Mouse (Mus musculus) hindbrain, embryonic 15.5 days (tissue): ENCODE measurements around the gene 1500011B03Rik. TPM values are rescaled to one million over a fixed set of nuclear protein-coding genes. Genes with fewer than 3 reads are reported as not detected.

Experiments used
- ATAC-seq: fragments of 200-750 bp; cut with Nextera tagmentation; 2 replicates; pipeline ENCODE4 v1.8.0; 2017; ENCODE audit warnings: low read depth, moderate number of reproducible peaks, moderate TSS enrichment; ENCODE audit not compliant: low FRiP score
- H3K27ac ChIP-seq: fragments of 300-500 bp; sonication (generic); replicated peaks from 2 replicates; pipeline ENCODE4 v1.5.1; 2015; ENCODE audit warnings: mild to moderate bottlenecking, inconsistent platforms
- H3K27me3 ChIP-seq: fragments of 300-500 bp; sonication (generic); 2 replicates; pipeline ENCODE4 v1.6.1; 2015; ENCODE audit warnings: control low read depth, inconsistent platforms
- H3K36me3 ChIP-seq: fragments of 300-500 bp; sonication (generic); 2 replicates; pipeline ENCODE4 v1.6.1; 2015; ENCODE audit warnings: control low read depth, inconsistent platforms
- H3K4me1 ChIP-seq: fragments of 300-500 bp; sonication (generic); replicated peaks from 2 replicates; pipeline ENCODE4 v1.6.1; 2015; ENCODE audit warnings: control low read depth, inconsistent platforms
- H3K4me2 ChIP-seq: fragments of 300-500 bp; sonication (generic); 2 replicates; pipeline ENCODE4 v1.6.1; 2015; ENCODE audit warnings: moderate library complexity, mild to moderate bottlenecking, inconsistent platforms
- H3K4me3 ChIP-seq: fragments of 300-500 bp; sonication (generic); 2 replicates; pipeline ENCODE4 v1.5.1; 2015; ENCODE audit warnings: mild to moderate bottlenecking, inconsistent platforms
- H3K9ac ChIP-seq: fragments of 300-500 bp; sonication (generic); 2 replicates; pipeline ENCODE4 v1.6.1; 2015; ENCODE audit warnings: inconsistent platforms
- H3K9me3 ChIP-seq: fragments of 300-500 bp; sonication (generic); 2 replicates; pipeline ENCODE4 v1.6.1; 2016; ENCODE audit warnings: control low read depth, inconsistent platforms
- WGBS: fragments of 180-500 bp; shearing (Covaris S2); methylation state at CpG from one replicate; pipeline ENCODE4 v1.1.7; 2015; 5-methylcytosine and 5-hydroxymethylcytosine counted together
- polyA plus RNA-seq: library from polyadenylated mRNA; unstranded; fragments of >200 nt; fragmentation: Nextera tagmentation; extraction: Ambion mirVana; gene quantifications from 2 replicates; pipeline ENCODE4 v1.2.1, GENCODE M21; 2015

Gene 1500011B03Rik
- polyA plus RNA-seq, 1 experiment from 2014 or later: 286 TPM

DNA sequence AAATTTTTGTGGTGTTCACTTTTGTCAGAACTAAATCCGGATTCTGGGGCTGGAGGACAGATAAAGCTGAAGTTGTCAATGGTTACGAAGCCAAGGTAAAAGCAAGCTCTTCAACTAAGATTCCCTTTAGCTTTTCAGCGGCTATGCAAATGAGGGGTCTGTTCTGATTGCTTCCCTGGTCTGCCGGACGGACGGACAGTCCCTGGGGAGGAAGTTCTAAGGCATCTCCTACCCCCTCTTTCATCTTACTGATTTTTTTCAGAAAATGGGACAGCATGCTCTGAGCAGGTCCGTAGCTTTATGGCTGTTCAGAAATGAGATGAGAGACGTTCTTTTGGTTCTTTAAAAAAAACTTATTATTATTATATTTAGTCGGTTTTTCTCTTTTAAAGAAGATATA lies 27.6 kb downstream of the 1500011B03Rik start:
- H3K36me3 ChIP-seq: peaks cover 60% of the 10 kb centered on the region

GRCm38 (mm10) chr5:114795231-114795630 lies 28.0 kb downstream of the 1500011B03Rik start:
- Histone ChIP-seq H3K9ac (no peak overlapping the region), H3K4me3 (no peak overlapping the region), H3K27ac (0 out of 2 replicates have a peak overlapping the region, but pooled peaks have one; percentile 21), H3K9me3 (no peaks in the 10 kb centered on the region), H3K4me2 (no peak overlapping the region), H3K27me3 (no peaks in the 10 kb centered on the region), H3K36me3 (peaks cover 56% of the 10 kb centered on the region), H3K4me1 (peaks cover 25% of the 10 kb centered on the region)
- ATAC-seq: no peak
- WGBS: 26% methylated on average over 9 of the region's 9 CpGs

More for the DNA sequence above, 27.6 kb downstream of the 1500011B03Rik start:
- Histone ChIP-seq H3K27ac (0 out of 2 replicates have a peak overlapping the region, but pooled peaks have one; percentile 21), H3K4me3 (no peak overlapping the region), H3K4me2 (no peak overlapping the region), H3K4me1 (peaks cover 25% of the 10 kb centered on the region), H3K9ac (no peak overlapping the region), H3K27me3 (no peaks in the 10 kb centered on the region), H3K9me3 (no peaks in the 10 kb centered on the region)
- WGBS: 44% methylated on average over 9 of the region's 9 CpGs
- no peak for ATAC-seq

- Histone ChIP-seq H3K27ac (0 out of 2 replicates have a peak overlapping the region, but pooled peaks have one; percentile 21), H3K36me3 (peaks cover 52% of the 10 kb centered on the region)
- WGBS: 45% methylated on average over 4 of the region's 4 CpGs
Observed at GRCm38 (mm10) chr5:114794609-114795008, 28.7 kb downstream of the 1500011B03Rik start.

DNA sequence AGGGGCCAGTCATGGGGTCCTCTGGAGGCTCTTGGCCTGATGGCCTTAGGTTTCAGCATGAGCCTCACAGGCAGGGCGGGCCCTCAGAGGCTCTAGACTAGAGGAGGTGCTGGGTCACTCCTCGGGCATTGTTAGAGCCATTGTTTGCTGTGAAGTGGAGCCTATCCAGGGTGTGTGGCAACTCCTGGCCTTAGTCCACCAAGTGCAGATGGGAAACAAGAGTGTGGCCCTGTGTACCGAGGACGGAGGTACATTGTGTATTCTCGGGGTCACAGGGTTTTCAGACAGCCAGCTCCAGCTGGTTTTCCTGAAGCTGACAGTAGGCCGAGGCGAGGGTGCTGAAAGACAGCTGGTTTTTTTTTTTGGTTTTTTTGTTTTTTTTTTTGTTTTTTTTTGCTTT lies 30.0 kb downstream of the 1500011B03Rik start:
- 64% methylated on average over 7 of the region's 7 CpGs for WGBS
- Histone ChIP-seq H3K4me1 (peaks cover 25% of the 10 kb centered on the region), H3K4me3 (no peak overlapping the region), H3K9ac (no peak overlapping the region), H3K36me3 (peaks cover 54% of the 10 kb centered on the region), H3K4me2 (no peak overlapping the region), H3K27me3 (no peaks in the 10 kb centered on the region), H3K27ac (no peak overlapping the region), H3K9me3 (no peaks in the 10 kb centered on the region)
- no peak for ATAC-seq

More at GRCm38 (mm10) chr5:114794609-114795008, 28.7 kb downstream of the 1500011B03Rik start:
- no peak overlapping the region for H3K4me3 ChIP-seq
- no peak overlapping the region for H3K9ac ChIP-seq
- H3K4me1 ChIP-seq: peaks cover 25% of the 10 kb centered on the region
- H3K9me3 ChIP-seq: no peaks in the 10 kb centered on the region
- ATAC-seq: no peak
- H3K4me2 ChIP-seq: no peak overlapping the region
- no peaks in the 10 kb centered on the region for H3K27me3 ChIP-seq

GRCm38 (mm10) chr5:114785196-114785595 lies 38.1 kb downstream of the 1500011B03Rik start:
- Histone ChIP-seq H3K9me3 (no peaks in the 10 kb centered on the region), H3K27me3 (no peaks in the 10 kb centered on the region), H3K4me1 (peaks cover 16% of the 10 kb centered on the region), H3K4me2 (no peak overlapping the region), H3K4me3 (no peak overlapping the region), H3K9ac (no peak overlapping the region), H3K36me3 (peaks cover 18% of the 10 kb centered on the region), H3K27ac (peak overlapping the region; percentile 25; the same call in 1 of the 2 replicates)
- no peak for ATAC-seq
- 70% methylated on average over 5 of the region's 5 CpGs for WGBS

GRCm38 (mm10) chr5:114784622-114785165 lies 38.6 kb downstream of the 1500011B03Rik start:
- peak overlapping the region; percentile 25 for H3K27ac ChIP-seq
- H3K9me3 ChIP-seq: no peaks in the 10 kb centered on the region
- WGBS: 81% methylated on average over 16 of the region's 16 CpGs
- H3K4me2 ChIP-seq: no peak overlapping the region
- H3K4me3 ChIP-seq: no peak overlapping the region
- peaks cover 20% of the 10 kb centered on the region for H3K4me1 ChIP-seq
- H3K9ac ChIP-seq: no peak overlapping the region
- H3K36me3 ChIP-seq: peaks cover 18% of the 10 kb centered on the region
- H3K27me3 ChIP-seq: no peaks in the 10 kb centered on the region
- ATAC-seq: no peak

GRCm38 (mm10) chr5:114783405-114784163 lies 39.7 kb downstream of the 1500011B03Rik start:
- no peak for ATAC-seq

DNA sequence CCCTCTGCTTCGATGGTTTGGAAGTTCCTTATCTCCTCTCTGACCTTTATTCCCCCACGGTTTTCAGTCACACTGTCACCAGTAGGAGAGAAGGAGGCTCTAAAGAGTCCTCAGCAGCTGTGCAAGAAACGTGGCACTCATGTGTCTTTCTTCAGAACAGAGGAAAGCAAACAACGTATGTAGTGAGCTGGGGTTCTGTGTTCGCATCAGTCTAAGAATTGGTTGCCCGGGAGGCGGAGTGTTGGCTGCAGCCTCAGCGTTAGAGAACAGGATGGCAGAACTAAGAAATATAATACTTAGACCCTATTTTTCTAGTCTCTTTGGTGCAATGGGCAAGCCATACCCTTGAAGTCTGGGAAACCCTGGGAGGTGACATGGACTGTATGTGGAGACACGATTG lies 40.3 kb downstream of the 1500011B03Rik start:
- Histone ChIP-seq H3K27me3 (no peaks in the 10 kb centered on the region), H3K4me1 (peaks cover 28% of the 10 kb centered on the region), H3K4me3 (no peak overlapping the region), H3K36me3 (peaks cover 7% of the 10 kb centered on the region), H3K9me3 (no peaks in the 10 kb centered on the region), H3K4me2 (no peak overlapping the region), H3K27ac (no peak overlapping the region), H3K9ac (no peak overlapping the region)
- 86% methylated on average over 9 of the region's 9 CpGs for WGBS
- no peak for ATAC-seq

More at GRCm38 (mm10) chr5:114783405-114784163, 39.7 kb downstream of the 1500011B03Rik start:
- Histone ChIP-seq H3K9ac (no peak overlapping the region), H3K36me3 (peaks cover 7% of the 10 kb centered on the region), H3K4me2 (no peak overlapping the region), H3K4me3 (no peak overlapping the region), H3K9me3 (no peaks in the 10 kb centered on the region), H3K27me3 (no peaks in the 10 kb centered on the region), H3K4me1 (peaks cover 23% of the 10 kb centered on the region), H3K27ac (no peak overlapping the region)
- WGBS: 86% methylated on average over 12 of the region's 12 CpGs

DNA sequence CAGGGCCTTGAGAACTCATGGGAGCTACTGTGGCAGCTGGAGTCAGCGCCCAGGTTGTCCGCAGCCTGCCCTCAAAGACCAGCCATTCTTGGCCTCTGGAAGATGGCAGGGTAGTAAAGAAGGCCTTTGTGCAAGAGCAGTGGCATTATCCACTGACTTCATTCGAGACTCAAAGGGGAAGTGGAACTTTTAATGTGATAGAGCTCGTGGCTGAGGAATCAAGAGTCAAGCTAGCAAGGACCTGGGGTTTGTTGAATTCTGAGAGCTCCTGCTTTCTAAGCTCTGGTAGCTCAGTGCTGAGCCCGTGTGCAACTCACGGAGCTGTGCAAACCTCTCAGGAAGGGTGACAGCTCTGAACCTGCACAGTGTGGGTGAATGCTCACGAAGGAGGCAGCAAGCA lies 42.4 kb downstream of the 1500011B03Rik start:
- H3K9ac ChIP-seq: no peak overlapping the region
- no peaks in the 10 kb centered on the region for H3K27me3 ChIP-seq
- H3K4me1 ChIP-seq: peaks cover 48% of the 10 kb centered on the region
- no peaks in the 10 kb centered on the region for H3K36me3 ChIP-seq
- H3K27ac ChIP-seq: no peak overlapping the region
- H3K4me3 ChIP-seq: no peak overlapping the region
- WGBS: 89% methylated on average over 7 of the region's 7 CpGs
- H3K9me3 ChIP-seq: no peaks in the 10 kb centered on the region
- no peak overlapping the region for H3K4me2 ChIP-seq
- no peak for ATAC-seq

- H3K4me1 ChIP-seq: peaks cover 51% of the 10 kb centered on the region
- no peaks in the 10 kb centered on the region for H3K9me3 ChIP-seq
- H3K27ac ChIP-seq: no peak overlapping the region
- no peaks in the 10 kb centered on the region for H3K36me3 ChIP-seq
- H3K27me3 ChIP-seq: no peaks in the 10 kb centered on the region
- H3K9ac ChIP-seq: no peak overlapping the region
- no peak overlapping the region for H3K4me3 ChIP-seq
- no peak overlapping the region for H3K4me2 ChIP-seq
- ATAC-seq: no peak
- 81% methylated on average over 7 of the region's 7 CpGs for WGBS
Observed at GRCm38 (mm10) chr5:114779956-114780489, 43.2 kb downstream of the 1500011B03Rik start.

DNA sequence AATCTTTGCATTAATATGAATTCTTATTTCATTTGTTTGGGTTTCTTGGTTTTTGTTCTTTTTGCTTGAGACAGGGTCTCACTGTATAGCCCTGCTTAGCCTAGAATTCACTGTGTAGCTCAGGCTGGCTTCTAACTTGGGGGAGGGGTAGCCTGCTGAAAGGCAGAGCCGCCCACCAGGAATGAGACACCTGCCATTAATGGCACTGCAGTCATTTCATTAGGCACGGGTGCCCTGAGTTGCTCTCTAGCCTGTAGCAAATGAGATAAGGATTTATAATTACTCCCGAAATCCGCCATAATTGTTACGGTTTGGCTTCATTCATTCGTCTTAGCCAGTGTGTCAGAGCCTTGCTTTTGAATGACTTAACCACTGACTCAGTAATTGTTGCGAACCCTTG lies 47.1 kb downstream of the 1500011B03Rik start:
- Histone ChIP-seq H3K9ac (peak overlapping the region; percentile 100), H3K9me3 (no peaks in the 10 kb centered on the region), H3K4me2 (peak overlapping the region; percentile 75), H3K4me1 (peaks cover 56% of the 10 kb centered on the region), H3K27ac (0 out of 2 replicates have a peak overlapping the region, but pooled peaks have one; percentile 99), H3K27me3 (no peaks in the 10 kb centered on the region), H3K36me3 (no peaks in the 10 kb centered on the region), H3K4me3 (peak overlapping the region; percentile 98)
- ATAC-seq: no peak
- WGBS: 49% methylated on average over 7 of the region's 7 CpGs
